Mouse (Mus musculus): Measurements from ENCODE around the gene Lyz1. TPM values are rescaled to one million over a fixed set of nuclear protein-coding genes. Genes with fewer than 3 reads are reported as not detected.
"Not testable (repeated sequence)": the region's sequence is repeated elsewhere in the genome, so short reads cannot be mapped to it uniquely, and the experiment has no call there.

The Lyz1 gene
- polyA plus RNA-seq, 3 experiments from 2014 or later = 0.49 to 1.0 TPM; not detected in 1

- no peak for ATAC-seq
Observed at GRCm38 (mm10) chr10:117287226-117287850, 5.3 kb downstream of the Lyz1 start.

DNA sequence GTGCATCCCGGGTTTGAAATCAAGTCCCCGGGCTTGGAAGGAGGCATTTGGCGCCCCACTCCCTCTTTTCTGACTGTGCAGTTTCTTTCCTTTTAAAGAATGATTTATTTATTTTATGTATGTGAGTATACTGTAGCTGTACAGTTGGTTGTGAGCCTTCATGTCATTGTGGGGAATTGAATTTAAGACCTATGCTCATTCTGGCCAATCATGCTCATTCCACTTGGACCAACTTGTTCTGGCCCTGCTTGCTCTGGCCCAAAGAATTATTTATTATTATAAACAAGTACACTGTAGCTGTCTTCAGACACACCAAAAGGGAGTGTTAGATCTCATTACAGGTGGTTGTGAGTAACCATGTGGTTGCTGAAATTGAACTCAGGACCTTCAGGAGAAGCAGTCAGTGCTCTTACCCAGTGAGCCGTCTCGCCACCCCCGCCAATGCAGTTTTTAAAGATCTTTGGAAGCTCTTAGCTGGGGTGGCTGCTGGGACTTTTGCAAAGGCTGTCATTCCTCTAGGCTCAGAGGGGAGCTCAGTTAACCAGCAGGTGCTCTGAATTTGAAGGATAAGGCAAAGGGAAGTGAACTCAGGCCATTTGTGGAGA is 6.2 kb downstream of the Lyz1 start:
- no peak for ATAC-seq

DNA sequence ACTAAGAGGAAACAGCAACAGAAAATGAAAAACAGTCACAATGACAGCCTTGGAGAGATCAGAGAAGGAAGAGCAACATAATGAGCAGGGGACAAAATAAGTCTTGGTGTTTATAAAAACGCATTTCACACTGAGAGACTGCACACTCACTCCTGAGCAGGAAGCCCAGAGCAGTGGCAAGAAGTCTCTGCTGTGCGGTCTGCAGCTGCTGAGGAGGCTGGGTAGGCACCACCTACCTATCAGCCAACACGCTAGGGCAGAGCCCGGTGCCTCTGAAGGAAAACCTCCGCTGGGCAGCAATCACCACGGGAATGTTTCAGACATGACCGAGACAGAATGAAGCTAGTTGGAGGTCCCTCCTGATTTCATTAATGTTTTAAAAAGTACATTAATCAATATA is 7.1 kb downstream of the Lyz1 start:
- not testable (repeated sequence) for ATAC-seq

GRCm38 (mm10) chr10:117284578-117285520 is 7.8 kb downstream of the Lyz1 start:
- ATAC-seq = no peak

GRCm38 (mm10) chr10:117283871-117284577 is 8.6 kb downstream of the Lyz1 start:
- ATAC-seq = no peak

DNA sequence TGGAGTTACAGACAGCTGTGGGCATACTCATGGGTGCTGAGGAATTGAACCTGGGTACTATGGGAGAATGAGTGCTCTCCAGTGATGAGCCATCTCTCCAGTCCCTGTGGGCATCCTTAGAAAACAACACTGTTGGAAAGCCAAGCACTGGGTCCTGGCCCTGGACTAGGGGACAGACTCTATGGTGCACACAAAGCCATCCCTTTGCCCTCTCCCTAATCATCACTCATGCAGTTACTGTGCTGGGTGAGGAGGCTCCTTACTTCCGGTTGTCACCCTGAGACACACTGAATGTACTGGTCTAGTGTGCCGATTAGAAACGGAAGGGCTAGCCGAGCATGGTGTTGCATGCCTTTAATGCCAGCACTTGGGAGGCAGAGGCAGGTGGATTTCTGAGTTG is 9.5 kb downstream of the Lyz1 start:
- ATAC-seq = not testable (repeated sequence)

DNA sequence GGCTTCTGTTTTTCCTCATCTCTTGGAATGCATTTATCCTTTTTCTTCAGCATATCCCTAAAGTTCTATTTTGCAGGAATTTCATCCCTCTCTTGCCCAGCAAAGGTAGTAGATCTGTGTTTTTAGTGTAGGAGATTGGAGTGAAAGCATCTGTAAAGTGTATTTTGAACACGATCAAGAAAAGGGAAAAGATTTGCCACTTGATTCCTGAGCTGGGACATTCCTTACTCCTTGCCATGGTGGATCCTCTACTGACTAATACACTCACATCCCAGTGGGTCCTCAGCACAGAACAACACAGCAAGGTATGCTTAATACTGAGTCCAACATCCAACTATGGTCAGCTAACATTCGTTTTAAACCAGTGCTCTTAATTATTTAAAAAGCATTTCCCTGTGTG is 10.1 kb downstream of the Lyz1 start:
- ATAC-seq = no peak

DNA sequence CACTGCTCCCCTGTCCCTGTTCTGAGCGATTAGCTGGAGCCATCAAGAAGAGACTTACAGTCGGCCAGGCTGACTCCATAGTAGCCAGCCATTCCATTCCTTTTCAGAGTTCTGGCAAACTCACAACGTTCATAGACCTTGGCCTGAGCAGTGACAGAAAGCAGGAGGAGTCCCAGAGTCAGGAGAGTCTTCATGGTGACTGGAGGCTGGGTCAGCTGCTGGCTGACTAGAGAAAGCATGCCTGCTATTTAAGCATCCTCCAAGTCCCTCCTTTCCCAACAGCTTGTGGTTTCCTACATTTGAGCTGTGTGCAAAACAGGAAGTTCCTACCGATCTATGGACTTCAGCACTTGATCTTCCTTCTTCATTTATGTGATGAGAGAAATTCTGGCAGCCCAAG is 10.6 kb downstream of the Lyz1 start, which contains the start of gene Lyz2:
Gene Lyz2 (minus strand): TSS at position 273 of the 400 bp plus-strand sequence.
- no peak for ATAC-seq

DNA sequence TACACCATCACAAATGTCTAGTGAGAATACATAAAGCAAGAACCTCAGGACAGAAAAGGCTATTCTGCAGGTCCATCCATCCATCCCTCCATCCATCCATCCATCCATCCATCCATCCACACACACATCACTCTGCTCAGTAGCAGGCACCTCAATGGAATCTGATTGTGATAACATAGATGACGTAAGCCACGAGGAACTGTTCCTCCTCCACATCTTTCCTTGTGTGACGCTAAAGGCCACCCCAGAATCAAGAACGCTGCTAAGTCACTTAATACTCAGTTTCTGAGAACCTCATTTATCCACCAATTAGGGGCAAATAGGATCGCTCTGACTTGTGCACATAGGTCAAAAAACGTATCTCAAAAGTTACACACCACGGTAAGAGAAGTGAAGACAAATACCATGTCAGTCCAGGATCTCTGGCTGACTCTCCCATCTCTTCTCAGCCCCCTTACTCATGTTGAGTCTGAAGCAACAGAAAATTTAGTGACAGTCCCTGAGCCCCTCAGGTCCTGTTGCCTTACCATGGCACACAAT is 11.2 kb downstream of the Lyz1 start:
- ATAC-seq = no peak

DNA sequence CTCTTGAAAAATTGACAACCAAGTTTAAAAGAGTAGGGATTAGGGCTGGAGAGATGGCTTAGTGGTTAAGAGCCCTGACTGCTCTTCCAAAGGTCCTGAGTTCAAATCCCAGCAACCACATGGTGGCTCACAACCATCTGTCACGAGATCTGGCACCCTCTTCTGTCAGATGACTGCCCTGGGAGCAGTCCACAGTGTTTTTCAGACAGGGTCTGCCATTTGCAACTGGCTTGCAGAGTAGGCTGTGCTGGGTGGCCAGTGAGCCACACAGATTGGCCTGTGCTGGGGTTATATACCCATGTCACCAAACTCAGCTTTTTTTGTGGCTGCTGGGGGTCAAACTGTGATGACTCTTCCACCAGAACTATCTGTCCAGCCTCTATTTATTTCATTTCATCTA is 12.7 kb downstream of the Lyz1 start:
- ATAC-seq = no peak

- not testable (repeated sequence) for ATAC-seq
Observed at GRCm38 (mm10) chr10:117278510-117278909, 14.2 kb downstream of the Lyz1 start.

DNA sequence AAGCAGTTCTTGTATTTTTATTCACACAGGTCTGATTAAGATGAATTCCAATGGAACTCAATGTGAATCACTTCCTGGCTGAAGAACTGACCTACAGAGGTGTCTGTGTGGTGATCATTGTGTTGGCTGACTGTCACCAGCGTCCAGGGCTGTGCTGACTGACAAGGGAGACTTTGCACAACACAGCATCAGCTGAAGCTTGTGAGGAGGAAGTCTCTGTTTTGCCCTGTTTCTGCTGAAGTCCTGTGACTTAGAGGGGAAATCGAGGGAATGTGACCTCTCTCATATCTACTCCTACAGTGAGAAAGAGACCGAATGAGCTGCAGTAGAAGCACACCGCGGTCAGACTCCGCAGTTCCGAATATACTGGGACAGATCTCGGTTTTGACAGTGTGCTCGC is 14.9 kb downstream of the Lyz1 start:
- not testable (repeated sequence) for ATAC-seq

- ATAC-seq = no peak
Observed at GRCm38 (mm10) chr10:117275681-117276369, 16.8 kb downstream of the Lyz1 start.

- ATAC-seq = not testable (repeated sequence)
Observed at GRCm38 (mm10) chr10:117274645-117275044, 18.0 kb downstream of the Lyz1 start.

GRCm38 (mm10) chr10:117272023-117272422 is 20.6 kb downstream of the Lyz1 start:
- ATAC-seq = no peak

DNA sequence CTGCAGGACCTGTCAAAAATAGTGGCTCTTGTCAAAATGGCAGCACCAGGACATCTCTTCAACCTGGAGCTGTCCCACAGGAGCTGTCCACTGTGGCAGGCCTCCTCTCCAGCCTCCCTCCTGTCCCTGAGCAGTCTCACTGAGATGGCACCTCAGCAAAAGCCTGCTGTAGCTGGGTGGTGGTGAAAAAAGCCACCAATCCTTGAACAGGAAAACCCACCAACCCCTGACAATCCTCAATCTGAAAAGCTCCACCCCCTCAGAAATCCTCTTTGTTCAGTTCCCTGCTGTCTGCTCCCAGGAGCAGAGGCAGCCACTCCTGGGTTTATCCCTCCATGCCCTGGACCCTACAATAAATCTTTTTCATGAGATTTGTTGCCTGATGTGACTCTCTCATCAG is 32.8 kb downstream of the Lyz1 start:
- no peak for ATAC-seq

- no peak for ATAC-seq
Observed at GRCm38 (mm10) chr10:117238603-117239002, 54.1 kb downstream of the Lyz1 start, which contains the start of gene 9530003J23Rik. TSS of gene 9530003J23Rik (minus strand) at chr10:117238703.
